Mouse (Mus musculus) E14TG2a.4 (cell line): ENCODE measurements around the gene Tmx1.

Experiments used
- CTCF ChIP-seq: conservative IDR thresholded peaks from 2 replicates; pipeline ENCODE4 v1.5.1; 2014; ENCODE audit warnings: low read length
- POU5F1 ChIP-seq: IDR thresholded peaks from 2 replicates; pipeline ENCODE4 v1.6.1; 2014; ENCODE audit warnings: low read length, borderline replicate concordance

GRCm38 (mm10) chr12:70431428-70431827 lies 21.5 kb upstream of the Tmx1 start:
- no peak for TF ChIP-seq CTCF
- no peak for TF ChIP-seq POU5F1
